Mouse (Mus musculus) erythroid progenitor cell, adult 5-6 weeks (primary cell): Measurements from ENCODE around the gene Nacc1. TPM values are rescaled to one million over a fixed set of nuclear protein-coding genes. Genes with fewer than 3 reads are reported as not detected.

ENCODE experiments used
- ATAC-seq: replicated peaks from 2 replicates; pipeline ENCODE4 v1.8.0; 2016; ENCODE audit warnings: moderate number of reproducible peaks, mild to moderate bottlenecking, moderate TSS enrichment, inconsistent platforms; ENCODE audit not compliant: poor library complexity, low FRiP score, severe bottlenecking
- total RNA-seq, 2 experiments: library from RNA; stranded (forward) in 1 of 2; stranded (reverse) in 1 of 2; fragments of 150-400 nt in 1 of 2; fragments of 186-747, 209-891 nt in 1 of 2; gene quantifications; 2 replicates each; pipeline versions ENCODE4 v1.2.3 to v1.2.4; 2015 to 2017; ENCODE audit warnings: low replicate concordance in 2 of 2

Nacc1 gene
- total RNA-seq, 2 experiments from 2014 or later, result 16.9 to 24.3 TPM

DNA sequence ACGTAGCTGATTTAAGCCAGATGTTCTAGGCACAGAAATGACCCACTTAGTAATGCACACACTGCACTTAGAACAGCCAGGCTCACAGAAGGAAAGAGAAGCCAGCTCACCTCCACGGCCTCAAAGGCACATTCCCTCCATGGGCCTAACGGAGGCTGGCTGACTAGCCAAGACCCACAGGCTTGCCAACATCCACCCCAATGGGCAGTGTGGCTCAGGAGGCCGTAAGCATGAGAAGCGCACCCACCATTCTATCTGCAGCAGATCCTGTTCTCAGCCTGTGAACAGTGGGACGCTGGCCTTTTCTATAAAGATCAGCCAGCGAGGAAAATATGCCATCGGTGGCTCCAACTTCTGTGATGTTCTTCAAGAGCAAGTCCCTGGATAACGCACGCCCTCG, 29.1 kb upstream of the Nacc1 start:
- ATAC-seq, result no peak

- no peak for ATAC-seq
These were observed 28.3 kb upstream of the Nacc1 start for GRCm38 (mm10) chr8:84715893-84716468.

GRCm38 (mm10) chr8:84714161-84714560, 26.5 kb upstream of the Nacc1 start:
- no peak for ATAC-seq

GRCm38 (mm10) chr8:84713381-84713780, 25.7 kb upstream of the Nacc1 start:
- ATAC-seq, result no peak

DNA sequence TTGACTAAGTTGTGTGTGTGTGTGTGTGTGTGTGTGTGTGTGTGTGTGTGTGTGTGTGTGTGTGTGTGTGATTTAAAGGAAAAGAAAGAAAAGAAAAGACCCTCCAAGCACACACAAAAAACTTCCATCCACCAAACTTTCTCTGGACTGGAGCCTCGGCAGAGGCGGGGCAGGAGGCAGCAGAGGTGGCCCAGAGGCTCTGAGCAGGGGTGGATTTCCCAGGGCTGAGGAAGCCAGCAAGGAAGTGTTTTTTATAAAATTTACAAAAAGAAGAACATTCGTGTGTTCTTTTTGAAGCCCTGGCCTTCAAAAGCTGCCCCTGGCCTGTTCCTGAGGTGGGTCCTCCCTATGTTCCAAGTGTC, 25.1 kb upstream of the Nacc1 start:
- no peak for ATAC-seq

DNA sequence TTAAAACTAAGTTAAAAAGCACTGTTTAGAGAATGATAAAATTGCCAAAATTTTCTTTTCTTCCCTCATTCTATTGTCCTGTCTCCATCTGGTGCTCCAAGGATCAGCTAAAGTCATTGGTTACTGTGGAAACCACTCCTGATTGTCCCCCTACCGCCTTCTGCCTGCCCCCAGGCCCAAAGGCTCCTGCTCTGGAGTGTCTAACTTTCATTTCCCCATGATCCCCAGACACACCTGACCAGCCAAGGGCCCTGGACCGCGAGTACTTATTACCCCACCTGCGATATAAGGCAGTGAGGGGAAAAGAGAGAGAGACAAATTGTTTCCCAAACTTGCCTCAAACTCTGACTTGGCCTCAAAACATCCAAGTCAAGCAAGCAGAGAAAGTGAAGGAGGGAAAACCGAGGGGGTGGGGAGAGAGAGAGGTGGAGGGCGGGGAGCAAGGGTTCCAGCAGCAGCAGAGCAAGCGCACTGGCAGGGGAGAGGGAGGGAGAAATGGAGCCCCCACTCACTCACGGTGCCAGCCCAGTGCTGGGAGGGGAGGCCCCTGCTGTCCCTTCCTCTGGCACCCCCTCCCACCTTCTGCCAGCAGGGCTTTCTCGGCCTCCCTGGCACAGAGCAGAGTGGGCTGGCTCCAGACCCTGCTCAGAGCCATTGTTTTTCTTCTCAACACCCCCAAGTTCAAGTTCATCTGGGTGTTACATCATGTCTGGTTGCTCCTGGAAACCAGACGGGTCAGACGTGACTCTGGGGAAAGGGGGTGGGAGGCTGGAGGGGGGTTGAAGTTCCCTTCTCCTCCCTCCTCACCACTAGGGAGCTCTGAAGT, 24.5 kb upstream of the Nacc1 start:
- ATAC-seq, result no peak

DNA sequence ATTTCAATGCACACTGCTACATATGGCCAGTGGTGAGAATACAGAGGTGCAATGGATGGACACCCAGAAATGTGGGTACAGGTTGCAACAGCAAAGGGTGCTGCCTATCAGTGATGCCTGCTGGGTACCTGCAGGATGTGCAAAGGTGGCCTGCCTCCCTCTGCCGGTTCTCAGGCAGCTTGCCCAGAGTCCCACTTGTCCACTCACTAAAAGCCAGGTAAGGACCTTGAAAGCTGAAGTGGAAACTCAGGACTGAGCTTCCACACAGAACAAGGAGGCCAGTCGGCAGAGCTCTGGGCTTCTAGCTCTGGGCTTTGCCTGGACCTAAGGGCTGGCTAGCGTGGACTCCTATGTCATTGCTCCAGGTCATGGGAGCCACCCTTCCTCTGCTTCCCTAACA, 23.6 kb upstream of the Nacc1 start:
- no peak for ATAC-seq

DNA sequence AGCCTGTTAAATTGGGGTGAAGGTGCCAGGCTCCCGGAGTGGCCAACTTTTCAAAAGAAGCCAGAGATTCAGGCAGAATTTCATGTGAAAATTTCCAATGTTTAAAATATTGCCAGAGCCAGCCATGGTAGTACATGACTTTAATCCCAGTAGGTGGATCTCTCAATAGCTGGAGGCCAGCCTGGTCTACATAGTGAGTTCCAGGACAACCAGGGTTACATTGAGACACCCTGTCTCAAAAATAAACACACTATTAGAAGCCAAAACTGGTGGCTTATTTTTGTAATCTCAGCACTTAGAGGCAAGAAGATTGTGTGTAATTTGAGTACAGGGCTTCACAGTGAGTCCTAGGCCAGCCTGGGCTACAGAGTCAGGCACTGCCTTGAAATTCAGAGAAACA, 22.3 kb upstream of the Nacc1 start:
- ATAC-seq, result no peak

GRCm38 (mm10) chr8:84708774-84709475, 21.3 kb upstream of the Nacc1 start:
- peak; percentile 71 for ATAC-seq

- ATAC-seq, result no peak
These were observed 20.4 kb upstream of the Nacc1 start for GRCm38 (mm10) chr8:84708071-84708541.

- no peak for ATAC-seq
These were observed 19.7 kb upstream of the Nacc1 start for GRCm38 (mm10) chr8:84707267-84707883.

GRCm38 (mm10) chr8:84706610-84707266, 19.1 kb upstream of the Nacc1 start:
- no peak for ATAC-seq

DNA sequence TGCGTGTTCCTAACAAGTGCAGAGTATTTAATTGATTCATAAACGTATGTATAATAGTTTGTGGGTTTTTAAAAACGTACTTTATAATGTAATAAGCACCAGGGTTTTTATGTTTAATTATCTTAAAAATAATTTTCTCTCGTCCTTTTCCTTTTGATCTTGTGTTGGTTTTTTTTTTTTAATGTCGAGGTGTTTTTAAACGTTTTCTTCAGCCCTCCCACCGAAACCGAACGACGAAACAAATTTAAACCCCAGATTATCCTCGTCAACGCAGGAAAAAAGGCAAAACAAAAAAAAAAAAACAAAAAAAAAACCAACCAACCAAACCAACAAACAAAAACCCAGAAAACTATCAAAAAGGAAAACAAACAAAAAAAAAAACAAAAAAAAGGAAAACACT, 18.3 kb upstream of the Nacc1 start:
- no peak for ATAC-seq

GRCm38 (mm10) chr8:84704867-84705831, 17.5 kb upstream of the Nacc1 start:
- ATAC-seq, result no peak; the same call in 1 of the 2 replicates

DNA sequence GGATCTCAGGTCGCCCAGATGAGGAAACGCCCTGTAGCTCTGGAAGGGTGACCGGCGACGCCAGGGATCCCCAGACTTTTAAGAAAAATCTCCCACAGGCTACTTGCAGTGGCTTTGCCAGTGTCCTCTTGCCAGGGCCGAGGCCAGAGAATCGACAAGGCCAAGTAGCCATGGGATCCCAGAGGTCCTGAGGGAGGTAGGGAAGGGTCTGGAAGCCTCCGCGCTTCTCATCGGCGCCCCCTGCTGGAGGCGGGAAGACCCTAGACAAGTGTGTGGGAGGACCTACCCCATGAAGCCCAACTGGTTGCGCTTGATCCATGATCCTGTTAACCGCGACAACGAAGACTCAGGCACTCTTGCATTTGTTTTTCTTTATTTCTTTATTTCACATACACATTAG, 16.7 kb upstream of the Nacc1 start:
- ATAC-seq, result peak; percentile 25

GRCm38 (mm10) chr8:84703466-84704249, 16.0 kb upstream of the Nacc1 start:
- no peak for ATAC-seq

GRCm38 (mm10) chr8:84702963-84703465, 15.4 kb upstream of the Nacc1 start:
- ATAC-seq, result no peak

DNA sequence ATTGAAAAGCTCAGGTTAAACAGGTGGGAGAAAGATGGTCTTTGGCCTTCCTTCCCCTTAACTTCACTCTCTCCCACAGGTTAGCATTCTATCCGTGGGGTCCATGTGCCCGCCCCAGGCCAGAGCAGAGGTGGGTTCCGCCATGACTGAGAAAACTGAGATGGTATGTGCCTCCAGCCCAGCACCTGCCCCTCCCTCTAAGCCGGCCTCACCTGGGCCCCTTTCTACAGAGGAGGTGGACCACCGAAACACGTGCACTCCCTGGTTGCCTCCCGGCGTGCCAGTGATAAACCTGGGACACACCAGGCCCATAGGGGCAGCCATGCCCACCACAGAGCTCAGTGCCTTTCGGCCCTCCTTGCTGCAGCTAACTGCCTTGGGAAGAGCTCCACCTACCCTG, 14.9 kb upstream of the Nacc1 start:
- no peak for ATAC-seq
